Mouse (Mus musculus): ENCODE measurements around the gene Kcnt1. TPM values are rescaled to one million over a fixed set of nuclear protein-coding genes. Genes with fewer than 3 reads are reported as not detected.

The Kcnt1 gene
- polyA plus RNA-seq, 1 experiment from 2014 or later: 0.37 TPM

DNA sequence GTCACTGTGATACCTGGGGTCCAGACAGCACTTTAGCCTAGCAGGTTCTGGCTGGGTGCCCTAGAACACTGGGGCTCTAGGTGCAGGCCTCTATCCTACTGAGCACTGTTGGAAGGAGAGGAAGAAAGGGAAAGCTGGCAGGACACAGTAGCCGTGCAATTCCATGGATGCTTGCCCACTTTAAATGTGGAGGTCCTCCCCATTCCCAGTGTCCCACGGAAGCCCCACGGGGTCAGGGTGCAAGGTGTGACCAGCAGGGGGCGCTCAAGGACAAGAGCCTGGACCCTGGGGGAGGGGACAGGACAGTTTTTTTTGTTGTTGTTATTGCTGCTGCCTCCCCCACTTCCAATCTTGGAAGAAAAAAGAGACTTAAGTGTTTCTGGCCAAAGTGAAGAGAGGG, 13.2 kb upstream of the Kcnt1 start:
- ATAC-seq (ENCODE audit: insufficient number of reproducible peaks, insufficient read depth, low FRiP score, low TSS enrichment, low read depth): no peak
- Histone ChIP-seq H3K27ac (no peak overlapping the region), H3K4me1 (peaks cover 10% of the 10 kb centered on the region), H3K36me3 (no peaks in the 10 kb centered on the region), H3K9ac (no peak overlapping the region), H3K4me3 (no peak overlapping the region), H3K9me3 (no peaks in the 10 kb centered on the region), H3K4me2 (no peak overlapping the region), H3K27me3 (no peaks in the 10 kb centered on the region)
- 14% methylated on average over 4 of the region's 4 CpGs for WGBS

DNA sequence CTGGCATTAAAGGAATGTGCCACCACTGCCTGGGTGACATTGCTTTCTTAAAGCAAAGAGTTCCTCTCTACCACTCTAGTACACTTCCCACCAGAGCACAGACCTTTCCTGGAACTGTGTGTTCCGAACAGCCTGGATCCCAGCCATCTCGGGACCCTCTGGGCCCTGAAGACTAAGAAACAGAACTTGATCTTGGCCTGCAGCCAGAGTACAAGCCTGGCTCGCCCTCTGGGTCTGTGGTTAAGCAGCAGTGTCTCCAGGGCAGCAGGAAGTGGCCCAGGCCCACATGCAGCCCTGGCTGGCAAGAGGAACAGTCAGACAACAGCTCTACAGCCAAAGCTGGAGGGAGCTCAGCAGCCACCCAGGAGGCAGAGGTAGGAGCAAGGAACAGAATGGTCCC, 10.9 kb upstream of the Kcnt1 start:
- 40% methylated on average over 3 of the region's 3 CpGs for WGBS

DNA sequence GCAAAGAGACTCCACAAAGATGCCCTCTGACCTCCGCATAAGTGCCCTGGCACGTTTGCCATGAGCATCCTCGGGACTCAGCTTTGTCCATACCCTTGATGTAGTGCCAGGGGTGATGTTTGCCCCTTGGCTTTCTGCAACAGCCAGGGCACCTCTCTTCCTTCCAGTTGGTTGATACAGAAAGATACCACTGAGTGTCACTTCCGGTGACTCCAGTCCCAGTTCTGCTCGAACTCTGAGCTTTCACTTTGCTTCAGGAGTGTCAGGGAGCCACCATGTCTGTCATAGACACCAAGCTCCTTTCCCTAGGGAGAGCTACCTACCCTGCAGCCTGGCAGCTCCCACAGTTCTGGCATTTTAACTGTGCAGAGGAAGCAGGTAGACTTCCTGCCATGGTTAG, 9.5 kb upstream of the Kcnt1 start:
- ATAC-seq (ENCODE audit: insufficient number of reproducible peaks, insufficient read depth, low FRiP score, low TSS enrichment, low read depth): no peak
- no peak overlapping the region for H3K4me2 ChIP-seq
- WGBS: 71% methylated on average over 5 of the region's 5 CpGs

More for the DNA sequence above, 10.9 kb upstream of the Kcnt1 start:
- no peak for ATAC-seq (ENCODE audit: insufficient number of reproducible peaks, insufficient read depth, low FRiP score, low TSS enrichment, low read depth)
- Histone ChIP-seq H3K4me3 (no peak overlapping the region), H3K4me1 (0 out of 2 replicates have a peak, but pooled peaks cover 3% of the 10 kb centered on the region), H3K9ac (no peak overlapping the region), H3K27me3 (no peaks in the 10 kb centered on the region), H3K4me2 (no peak overlapping the region), H3K9me3 (no peaks in the 10 kb centered on the region), H3K27ac (no peak overlapping the region), H3K36me3 (no peaks in the 10 kb centered on the region)

GRCm38 (mm10) chr2:25859891-25860290, 3.6 kb upstream of the Kcnt1 start:
- 77% methylated on average over 3 of the region's 3 CpGs for WGBS
- H3K27ac ChIP-seq: no peak overlapping the region
- H3K36me3 ChIP-seq: no peaks in the 10 kb centered on the region
- peaks cover 15% of the 10 kb centered on the region for H3K4me1 ChIP-seq
- no peak overlapping the region for H3K4me2 ChIP-seq
- no peak overlapping the region for H3K9ac ChIP-seq
- H3K4me3 ChIP-seq: no peak overlapping the region
- ATAC-seq (ENCODE audit: insufficient number of reproducible peaks, insufficient read depth, low FRiP score, low TSS enrichment, low read depth): no peak
- peaks cover 34% of the 10 kb centered on the region for H3K27me3 ChIP-seq
- no peaks in the 10 kb centered on the region for H3K9me3 ChIP-seq

More for the DNA sequence above, 9.5 kb upstream of the Kcnt1 start:
- Histone ChIP-seq H3K4me1 (0 out of 2 replicates have a peak, but pooled peaks cover 3% of the 10 kb centered on the region), H3K27ac (no peak overlapping the region), H3K9me3 (no peaks in the 10 kb centered on the region), H3K36me3 (no peaks in the 10 kb centered on the region), H3K4me3 (no peak overlapping the region), H3K27me3 (no peaks in the 10 kb centered on the region), H3K9ac (no peak overlapping the region)

DNA sequence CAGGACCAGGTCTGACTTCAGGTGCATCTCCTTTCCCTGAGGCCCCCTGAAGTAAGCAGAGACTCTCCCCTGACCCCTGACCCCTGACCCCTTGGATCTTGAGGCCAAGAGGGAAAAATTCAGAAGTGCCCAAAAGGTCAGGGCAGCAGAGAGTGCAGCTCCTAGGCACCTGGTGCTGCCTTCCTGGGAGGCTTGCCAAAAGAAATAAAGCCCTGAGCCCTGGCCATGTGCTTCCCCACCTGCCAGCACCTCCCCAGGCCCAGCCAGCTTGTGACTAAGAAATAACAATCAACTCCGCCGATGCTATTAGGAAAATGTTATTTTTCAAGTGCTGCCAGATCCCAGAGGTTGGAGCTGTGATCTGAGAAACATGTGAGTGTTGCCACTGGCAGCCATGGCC, 1.5 kb upstream of the Kcnt1 start:
- no peak overlapping the region for H3K4me2 ChIP-seq
- H3K27me3 ChIP-seq: peaks cover 54% of the 10 kb centered on the region
- WGBS: 68% methylated on average over 2 of the region's 2 CpGs
- H3K4me1 ChIP-seq: peaks cover 15% of the 10 kb centered on the region
- ATAC-seq (ENCODE audit: insufficient number of reproducible peaks, insufficient read depth, low FRiP score, low TSS enrichment, low read depth): no peak
- H3K9me3 ChIP-seq: no peaks in the 10 kb centered on the region
- no peak overlapping the region for H3K27ac ChIP-seq
- no peak overlapping the region for H3K4me3 ChIP-seq
- H3K36me3 ChIP-seq: no peaks in the 10 kb centered on the region
- no peak overlapping the region for H3K9ac ChIP-seq

DNA sequence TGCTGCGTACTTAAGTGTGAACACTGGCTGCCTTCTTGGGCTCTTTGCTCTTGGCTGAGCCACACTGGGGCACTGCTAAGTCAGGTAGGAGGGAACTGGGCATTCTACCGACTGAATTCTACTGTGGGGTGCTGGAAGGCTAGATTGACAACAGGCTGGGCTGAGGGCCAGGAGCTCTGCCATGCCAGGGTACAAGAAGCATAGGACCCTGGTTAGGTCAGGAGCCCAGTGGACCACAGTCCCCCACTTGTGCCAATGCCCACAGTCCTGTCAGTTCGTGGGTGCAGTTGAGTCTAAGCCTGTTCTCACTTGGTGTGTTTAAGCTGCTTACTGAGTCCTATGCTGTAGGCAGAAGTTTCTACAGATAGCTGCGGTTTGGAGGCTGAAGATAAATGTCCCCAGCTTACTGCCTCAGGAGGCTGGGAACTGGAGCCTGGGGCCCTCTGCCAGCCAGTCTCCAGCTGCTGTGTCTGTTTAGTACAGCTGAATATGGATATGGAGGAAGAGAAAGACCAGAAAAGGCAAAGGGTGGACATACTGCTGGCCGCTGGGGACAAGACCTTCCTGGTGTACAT, 751 bp upstream of the Kcnt1 start:
- H3K4me2 ChIP-seq: peak overlapping the region; percentile 92
- WGBS: 60% methylated on average over 5 of the region's 5 CpGs
- peaks cover 15% of the 10 kb centered on the region for H3K4me1 ChIP-seq
- no peak overlapping the region for H3K27ac ChIP-seq
- no peaks in the 10 kb centered on the region for H3K36me3 ChIP-seq
- no peak overlapping the region for H3K4me3 ChIP-seq
- H3K9ac ChIP-seq: no peak overlapping the region
- no peak for ATAC-seq (ENCODE audit: insufficient number of reproducible peaks, insufficient read depth, low FRiP score, low TSS enrichment, low read depth)
- no peaks in the 10 kb centered on the region for H3K9me3 ChIP-seq
- peaks cover 54% of the 10 kb centered on the region for H3K27me3 ChIP-seq

DNA sequence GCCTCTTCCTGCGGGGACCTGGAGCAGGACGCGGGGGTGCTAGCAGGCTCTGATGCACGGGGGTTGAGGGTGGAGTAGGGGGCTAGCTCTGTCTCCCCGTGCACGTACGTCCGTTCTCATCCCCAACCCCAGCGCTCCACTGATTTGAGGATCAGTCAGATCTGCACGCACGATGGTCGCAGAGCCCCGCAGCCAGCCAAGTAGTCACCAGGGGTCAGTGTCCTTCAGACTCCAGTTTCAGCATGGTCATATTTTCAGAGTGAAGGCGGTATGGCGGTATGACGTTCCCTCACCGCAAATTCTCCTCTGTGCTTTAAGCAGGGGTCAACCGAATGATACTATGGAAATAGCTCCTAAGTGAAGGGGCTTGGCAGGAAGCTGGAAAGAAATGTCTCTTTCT, 696 bp downstream of the Kcnt1 start:
- no peaks in the 10 kb centered on the region for H3K9me3 ChIP-seq
- peak overlapping the region; percentile 92 for H3K4me2 ChIP-seq
- peak overlapping the region; percentile 44 for H3K4me3 ChIP-seq
- ATAC-seq (ENCODE audit: insufficient number of reproducible peaks, insufficient read depth, low FRiP score, low TSS enrichment, low read depth): no peak
- H3K27me3 ChIP-seq: peaks cover 54% of the 10 kb centered on the region
- H3K27ac ChIP-seq: no peak overlapping the region
- H3K9ac ChIP-seq: no peak overlapping the region
- H3K36me3 ChIP-seq: no peaks in the 10 kb centered on the region
- H3K4me1 ChIP-seq: peaks cover 15% of the 10 kb centered on the region
- 4% methylated on average over 18 of the region's 18 CpGs for whole genome bisulfite sequencing

DNA sequence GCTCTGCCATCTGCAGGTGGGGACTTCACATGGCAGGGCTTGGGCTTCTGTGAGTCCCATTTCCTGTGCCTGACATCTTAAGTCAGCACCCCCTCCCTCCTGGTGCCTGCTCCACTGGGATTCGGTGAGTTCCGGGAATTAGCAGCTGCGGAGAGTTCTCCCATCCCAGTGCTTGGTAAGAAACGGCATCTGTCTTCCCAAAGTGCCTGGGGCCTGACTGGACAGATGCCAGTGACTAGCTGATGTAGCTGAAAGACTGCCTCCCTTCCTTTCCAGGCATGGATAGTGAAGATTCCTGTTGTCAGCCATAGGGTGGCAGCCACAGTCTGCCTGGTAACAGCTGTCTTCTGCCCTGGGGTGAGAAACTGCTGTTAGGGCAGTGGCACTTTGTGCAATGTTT, 1.9 kb downstream of the Kcnt1 start:
- H3K4me1 ChIP-seq: peaks cover 15% of the 10 kb centered on the region
- no peak overlapping the region for H3K4me3 ChIP-seq
- H3K36me3 ChIP-seq: no peaks in the 10 kb centered on the region
- no peak overlapping the region for H3K27ac ChIP-seq
- no peak overlapping the region for H3K4me2 ChIP-seq
- H3K9me3 ChIP-seq: no peaks in the 10 kb centered on the region
- H3K27me3 ChIP-seq: peaks cover 54% of the 10 kb centered on the region
- H3K9ac ChIP-seq: no peak overlapping the region
- WGBS: 5% methylated on average over 4 of the region's 4 CpGs
- ATAC-seq (ENCODE audit: insufficient number of reproducible peaks, insufficient read depth, low FRiP score, low TSS enrichment, low read depth): no peak

DNA sequence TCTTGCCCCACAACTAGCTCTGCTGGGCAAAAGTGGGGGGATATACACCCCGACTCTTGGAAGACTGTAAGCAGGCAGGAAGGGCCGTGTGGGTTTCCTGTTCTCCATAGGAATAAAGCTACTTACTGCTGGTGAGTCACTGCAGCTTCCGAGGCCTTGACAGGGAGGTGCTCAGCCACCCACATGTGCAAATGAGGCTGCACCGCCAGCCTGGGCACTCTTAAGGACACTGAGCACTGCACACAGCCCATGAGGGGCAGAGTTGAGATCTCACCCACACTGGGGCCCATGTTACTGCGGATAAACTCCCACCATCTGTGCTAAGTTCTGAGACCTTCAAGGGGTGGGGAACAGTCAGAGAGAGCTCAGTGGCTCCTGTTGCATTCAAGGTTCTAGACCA, 3.1 kb downstream of the Kcnt1 start:
- no peak for ATAC-seq (ENCODE audit: insufficient number of reproducible peaks, insufficient read depth, low FRiP score, low TSS enrichment, low read depth)
- H3K4me3 ChIP-seq: no peak overlapping the region
- no peak overlapping the region for H3K4me2 ChIP-seq
- peaks cover 52% of the 10 kb centered on the region for H3K27me3 ChIP-seq
- H3K4me1 ChIP-seq: peaks cover 15% of the 10 kb centered on the region
- 67% methylated on average over 5 of the region's 5 CpGs for WGBS
- no peak overlapping the region for H3K27ac ChIP-seq
- H3K9me3 ChIP-seq: no peaks in the 10 kb centered on the region
- no peak overlapping the region for H3K9ac ChIP-seq
- H3K36me3 ChIP-seq: no peaks in the 10 kb centered on the region

DNA sequence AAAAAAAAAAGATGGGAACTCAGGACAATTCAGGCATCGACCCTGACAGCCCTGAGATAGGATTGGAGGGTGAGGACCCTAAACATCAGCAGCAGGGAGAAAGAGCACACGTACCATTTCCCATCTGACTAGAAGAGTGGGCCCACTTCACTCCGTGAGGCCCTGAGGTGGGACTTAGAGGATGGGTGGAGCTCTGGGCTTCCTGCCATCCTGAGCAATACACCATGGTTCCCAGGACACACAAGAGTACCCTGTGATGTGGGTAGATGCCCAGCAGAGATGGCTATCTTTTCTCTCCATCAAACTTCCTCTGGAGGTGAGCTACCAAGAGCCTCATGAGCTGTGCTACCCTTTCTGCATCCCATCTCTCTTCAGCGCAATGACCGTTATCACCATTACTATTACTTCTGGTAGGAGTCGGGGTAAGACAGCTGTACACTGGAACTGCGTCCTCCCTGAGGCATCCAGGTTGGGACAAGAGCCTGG, 13.8 kb downstream of the Kcnt1 start:
- Histone ChIP-seq H3K36me3 (no peaks in the 10 kb centered on the region), H3K4me3 (peak overlapping the region; percentile 47), H3K27me3 (peaks cover 48% of the 10 kb centered on the region), H3K9me3 (peaks cover 3% of the 10 kb centered on the region; the same call in 1 of the 2 replicates), H3K9ac (peak overlapping the region; percentile 67; the same call in 1 of the 2 replicates), H3K27ac (no peak overlapping the region), H3K4me2 (peak overlapping the region; percentile 77), H3K4me1 (peaks cover 6% of the 10 kb centered on the region)
- WGBS: 21% methylated on average over 7 of the region's 7 CpGs
- ATAC-seq (ENCODE audit: insufficient number of reproducible peaks, insufficient read depth, low FRiP score, low TSS enrichment, low read depth): no peak

- 3% methylated on average over 46 of the region's 49 CpGs for WGBS
- no peaks in the 10 kb centered on the region for H3K36me3 ChIP-seq
- peak overlapping the region; percentile 47 for H3K4me3 ChIP-seq
- peak overlapping the region; percentile 77 for H3K4me2 ChIP-seq
- no peak overlapping the region for H3K27ac ChIP-seq
- ATAC-seq (ENCODE audit: insufficient number of reproducible peaks, insufficient read depth, low FRiP score, low TSS enrichment, low read depth): no peak
- H3K9ac ChIP-seq: peak overlapping the region; percentile 67; the same call in 1 of the 2 replicates
- H3K27me3 ChIP-seq: peaks cover 48% of the 10 kb centered on the region
- H3K9me3 ChIP-seq: peaks cover 3% of the 10 kb centered on the region; the same call in 1 of the 2 replicates
- peaks cover 6% of the 10 kb centered on the region for H3K4me1 ChIP-seq
Measured at GRCm38 (mm10) chr2:25877736-25878268, 14.3 kb downstream of the Kcnt1 start.

DNA sequence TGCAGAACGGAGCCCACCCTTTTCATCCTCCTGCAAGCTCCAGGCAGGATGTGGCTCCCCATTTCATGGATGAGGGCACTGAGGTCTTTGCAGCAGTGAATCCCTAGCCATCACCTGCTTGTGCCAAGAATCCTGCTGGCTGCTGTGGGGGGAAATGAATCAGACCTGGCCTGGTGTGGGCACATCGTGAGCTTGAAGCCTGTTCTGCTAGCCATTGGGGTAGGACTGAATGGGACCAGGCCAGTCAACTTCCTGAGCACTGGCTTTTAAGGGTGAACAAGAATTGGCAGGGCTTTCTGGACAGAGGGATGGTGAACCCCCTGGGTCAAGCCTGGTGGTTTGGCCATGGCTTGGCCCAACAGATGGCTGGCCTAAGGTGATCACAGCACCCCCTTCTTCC, 15.0 kb downstream of the Kcnt1 start:
- no peaks in the 10 kb centered on the region for H3K36me3 ChIP-seq
- H3K4me3 ChIP-seq: no peak overlapping the region
- peaks cover 3% of the 10 kb centered on the region; the same call in 1 of the 2 replicates for H3K9me3 ChIP-seq
- peaks cover 48% of the 10 kb centered on the region for H3K27me3 ChIP-seq
- WGBS: 73% methylated on average over 2 of the region's 2 CpGs
- H3K4me1 ChIP-seq: peaks cover 6% of the 10 kb centered on the region
- no peak overlapping the region for H3K27ac ChIP-seq
- ATAC-seq (ENCODE audit: insufficient number of reproducible peaks, insufficient read depth, low FRiP score, low TSS enrichment, low read depth): no peak
- H3K9ac ChIP-seq: no peak overlapping the region
- H3K4me2 ChIP-seq: peak overlapping the region; percentile 77; the same call in 1 of the 2 replicates

All from embryonic facial prominence, embryonic 13.5 days (tissue).